Mouse (Mus musculus): Measurements from ENCODE around the gene 2700049A03Rik.

Gene 2700049A03Rik

GRCm38 (mm10) chr12:71269367-71269766, 132.7 kb downstream of the 2700049A03Rik start:
- no peak for DNase-seq (ENCODE audit: low spot score in 2 of 2)

GRCm38 (mm10) chr12:71271131-71271530, 134.5 kb downstream of the 2700049A03Rik start:
- DNase-seq (ENCODE audit: low spot score in 2 of 2): no peak

- DNase-seq (ENCODE audit: low spot score in 2 of 2): no peak
These were observed 138.0 kb downstream of the 2700049A03Rik start for GRCm38 (mm10) chr12:71274519-71275237.

GRCm38 (mm10) chr12:71275906-71276595, 139.4 kb downstream of the 2700049A03Rik start:
- DNase-seq (ENCODE audit: low spot score in 2 of 2): no peak

- DNase-seq (ENCODE audit: low spot score in 2 of 2): no peak
These were observed 143.0 kb downstream of the 2700049A03Rik start for GRCm38 (mm10) chr12:71279521-71280262.

- DNase-seq (ENCODE audit: low spot score in 2 of 2): no peak
These were observed 144.6 kb downstream of the 2700049A03Rik start for GRCm38 (mm10) chr12:71281201-71281768.

GRCm38 (mm10) chr12:71285399-71285798, 148.8 kb downstream of the 2700049A03Rik start:
- no peak for DNase-seq (ENCODE audit: low spot score in 2 of 2)

- DNase-seq (ENCODE audit: low spot score in 2 of 2): no peak
These were observed 153.8 kb downstream of the 2700049A03Rik start for GRCm38 (mm10) chr12:71290460-71290859.
